Mouse (Mus musculus) kidney, postnatal 25 days (tissue): ENCODE results near the gene Cad.
A peak's percentile ranks its signal among the peaks of the same experiment; 100 is the strongest.

Experiments used
- DNase-seq, 2 experiments: peaks; one replicate each; pipeline ENCODE4 v3.0.0; 2021; ENCODE audit warnings: mixed read lengths in 2 of 2

Cad gene

GRCm38 (mm10) chr5:31071059-31071458, 16.5 kb downstream of the Cad start:
- DNase-seq = no peak

- peak in 1 of 2 experiments; percentile 29 for DNase-seq
Observed at GRCm38 (mm10) chr5:31071821-31072220, 17.2 kb downstream of the Cad start.

GRCm38 (mm10) chr5:31073176-31073575, 18.6 kb downstream of the Cad start:
- peak in 1 of 2 experiments; percentile 21 for DNase-seq

- peak in 1 of 2 experiments; percentile 29 for DNase-seq
Observed at GRCm38 (mm10) chr5:31076346-31076745, 21.8 kb downstream of the Cad start.

- DNase-seq = no peak
Observed at GRCm38 (mm10) chr5:31080059-31080794, 25.6 kb downstream of the Cad start.

GRCm38 (mm10) chr5:31080795-31081164, 26.2 kb downstream of the Cad start:
- no peak for DNase-seq

- DNase-seq = peak in 1 of 2 experiments; percentile 61
Observed at GRCm38 (mm10) chr5:31081386-31081785, 26.8 kb downstream of the Cad start.

GRCm38 (mm10) chr5:31082355-31082754, 27.8 kb downstream of the Cad start:
- peak; percentile 70 to 79 for DNase-seq

- peak; percentile 41 to 68 for DNase-seq
Observed at GRCm38 (mm10) chr5:31082935-31083625, 28.5 kb downstream of the Cad start.

GRCm38 (mm10) chr5:31083949-31084348, 29.4 kb downstream of the Cad start:
- no peak for DNase-seq

GRCm38 (mm10) chr5:31086606-31087005, 32.0 kb downstream of the Cad start:
- DNase-seq = no peak

GRCm38 (mm10) chr5:31087131-31087530, 32.6 kb downstream of the Cad start:
- DNase-seq = no peak

- DNase-seq = no peak
Observed at GRCm38 (mm10) chr5:31092231-31092975, 37.8 kb downstream of the Cad start.

GRCm38 (mm10) chr5:31093151-31094041, 38.8 kb downstream of the Cad start:
- peak; percentile 73 to 80 for DNase-seq

GRCm38 (mm10) chr5:31094100-31094798, 39.7 kb downstream of the Cad start:
- no peak for DNase-seq

GRCm38 (mm10) chr5:31094799-31095691, 40.5 kb downstream of the Cad start:
- peak; percentile 45 to 65 for DNase-seq

GRCm38 (mm10) chr5:31095711-31096480, 41.3 kb downstream of the Cad start:
- DNase-seq = no peak

GRCm38 (mm10) chr5:31105814-31106335, 51.3 kb downstream of the Cad start, which contains the start of gene Dnajc5g:
TSS of gene Dnajc5g (plus strand) at chr5:31106285.
- no peak for DNase-seq

- DNase-seq = no peak
Observed at GRCm38 (mm10) chr5:31108000-31108490, 53.5 kb downstream of the Cad start, which contains the start of gene Slc30a3. TSS of gene Slc30a3 (minus strand) at chr5:31108237.
